Mouse (Mus musculus): ENCODE measurements at regions not wholly inside any gene's neighbourhood (a gene's known extent, or its start where the extent isn't known, plus 50 kb on each side); places are given as distances from the start of the nearest gene placed in this dataset.

- DNase-seq (ENCODE audit: low read depth, low spot score): no peak
Measured at GRCm38 (mm10) chr13:84399345-84400170, 177.5 kb downstream of the Tmem161b start.

DNA sequence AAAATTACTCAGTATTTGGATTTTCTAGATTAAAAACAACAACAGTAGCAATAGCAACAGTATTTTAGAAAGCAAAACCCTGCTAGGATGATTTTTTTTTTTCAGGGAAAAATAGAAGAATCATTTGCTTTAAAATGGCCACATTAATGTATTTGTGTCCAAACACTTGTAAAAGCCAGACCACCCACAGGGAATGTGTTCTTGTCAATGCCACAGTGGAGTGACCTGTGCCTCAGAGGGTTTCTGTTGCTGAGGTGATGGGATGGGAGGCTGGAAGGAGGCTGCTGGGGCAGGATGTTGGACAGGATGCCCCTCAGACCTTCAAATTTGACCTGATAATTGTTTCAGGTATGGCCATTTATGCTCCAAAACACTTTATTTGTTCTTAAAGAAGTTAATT is 178.9 kb downstream of the Tmem161b start:
- DNase-seq (ENCODE audit: low read depth, low spot score): no peak

DNA sequence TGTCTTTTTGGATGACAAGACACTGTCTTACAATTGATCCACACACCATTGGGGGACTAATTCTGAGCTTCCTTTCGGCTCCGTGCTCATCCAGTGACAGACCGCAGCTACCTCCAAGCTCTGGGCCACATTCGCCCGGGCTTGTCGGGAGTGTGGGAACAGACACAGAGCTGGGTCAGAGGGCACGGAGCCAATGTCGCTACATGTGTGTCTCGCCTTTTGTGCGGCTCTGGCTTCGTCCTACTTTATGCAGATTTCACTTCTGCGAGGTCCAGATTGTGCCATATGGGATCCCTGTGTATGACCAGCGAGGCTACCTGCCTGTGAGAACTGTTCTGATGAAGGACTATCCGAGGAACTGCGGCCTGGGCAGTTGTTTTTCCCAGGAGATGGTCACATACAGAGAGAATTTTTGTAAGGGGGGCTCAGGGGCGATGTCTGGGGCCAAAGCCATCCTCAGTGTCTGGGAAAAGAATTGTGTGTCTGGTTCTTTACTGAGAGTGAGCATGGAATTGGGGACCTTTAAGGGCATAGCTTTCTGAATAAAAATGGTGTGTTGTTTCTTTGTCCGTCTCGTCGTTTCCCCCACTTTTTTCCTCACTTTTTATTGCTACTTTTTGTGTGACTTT is 182.6 kb downstream of the Tmem161b start:
- no peak for DNase-seq (ENCODE audit: low read depth, low spot score)

- no peak for DNase-seq (ENCODE audit: low read depth, low spot score)
Measured at GRCm38 (mm10) chr13:84434444-84434843, 212.3 kb downstream of the Tmem161b start.

DNA sequence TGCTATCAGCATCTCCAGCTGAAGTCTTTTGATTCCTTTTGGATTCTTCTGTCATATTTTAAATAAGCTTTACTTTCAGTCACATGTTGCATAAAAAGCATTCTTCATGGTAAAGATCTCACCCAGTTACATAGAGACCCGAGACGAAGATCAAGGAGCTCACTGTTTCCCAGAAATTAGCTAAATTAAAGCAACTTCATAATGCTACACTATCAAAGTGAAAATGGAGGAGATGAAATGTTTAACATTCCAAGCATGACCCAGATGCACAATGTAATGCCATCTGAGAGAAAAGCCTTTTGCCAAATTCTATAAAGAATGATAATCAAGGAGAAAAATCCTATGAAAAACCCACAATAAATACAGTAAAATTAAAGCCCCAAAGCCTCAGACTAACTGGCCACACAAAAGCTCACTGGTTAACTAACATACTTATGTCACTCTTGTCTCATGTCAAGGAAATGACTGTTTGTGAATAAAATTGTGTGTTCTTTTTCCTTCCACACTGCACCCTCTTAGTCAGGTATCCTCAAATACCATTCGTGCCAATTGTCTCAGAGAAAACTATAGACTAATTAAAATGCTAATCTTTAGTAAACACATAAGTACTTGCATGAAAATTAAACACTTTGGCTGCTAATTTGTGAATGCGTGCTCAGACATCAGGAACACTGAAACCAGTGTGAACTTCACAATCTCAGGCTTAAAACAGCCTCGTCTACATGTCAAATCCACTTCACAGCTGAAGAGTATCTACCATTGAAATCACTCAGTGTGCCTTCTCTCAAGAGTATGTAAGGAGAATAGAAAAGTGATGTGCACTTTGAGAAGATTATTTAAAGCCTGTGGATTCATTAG is 215.7 kb downstream of the Tmem161b start:
- no peak for DNase-seq (ENCODE audit: low read depth, low spot score)

DNA sequence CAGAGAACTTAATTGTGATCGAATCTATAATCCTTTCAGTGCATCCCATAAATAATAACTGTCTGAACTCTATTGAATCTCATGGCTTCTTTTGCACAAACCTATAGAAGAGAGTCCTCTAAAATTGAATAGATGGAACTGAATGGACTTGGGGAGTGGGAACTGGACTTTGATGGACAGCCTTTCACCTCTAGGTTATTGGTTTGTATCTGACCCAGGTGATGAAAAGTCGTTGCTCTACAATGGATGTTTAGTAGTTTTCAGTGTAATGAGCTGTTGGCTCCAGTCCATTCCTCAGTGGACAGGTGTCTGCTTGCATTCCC is 216.3 kb downstream of the Tmem161b start:
- no peak for DNase-seq (ENCODE audit: low read depth, low spot score)

GRCm38 (mm10) chr13:84448514-84448913 is 226.4 kb downstream of the Tmem161b start:
- DNase-seq (ENCODE audit: low read depth, low spot score): no peak

- no peak for DNase-seq (ENCODE audit: low read depth, low spot score)
Measured at GRCm38 (mm10) chr13:84449001-84449551, 227.0 kb downstream of the Tmem161b start.

Measured in CD4-positive, CD25-positive, alpha-beta regulatory T cell, adult 2 months (primary cell).